Mouse (Mus musculus) forebrain, embryonic 13.5 days (tissue): ENCODE results near the gene Fibcd1. TPM values are rescaled to one million over a fixed set of nuclear protein-coding genes. Genes with fewer than 3 reads are reported as not detected.

Experiments used
- ATAC-seq: fragments of 200-750 bp; cut with Nextera tagmentation; 2 replicates; pipeline ENCODE4 v1.8.0; 2017
- H3K27ac ChIP-seq: fragments of 300-500 bp; sonication (generic); 2 replicates; pipeline ENCODE4 v1.5.1; 2015; ENCODE audit warnings: inconsistent platforms, mild to moderate bottlenecking, moderate library complexity
- H3K27me3 ChIP-seq: fragments of 300-500 bp; sonication (generic); 2 replicates; pipeline ENCODE4 v1.6.1; 2015; ENCODE audit warnings: mild to moderate bottlenecking, inconsistent platforms
- H3K36me3 ChIP-seq: fragments of 300-500 bp; sonication (generic); 2 replicates; pipeline ENCODE4 v1.6.1; 2015; ENCODE audit warnings: mild to moderate bottlenecking, inconsistent platforms; ENCODE audit not compliant: poor library complexity, severe bottlenecking
- H3K4me1 ChIP-seq: fragments of 300-500 bp; sonication (generic); 2 replicates; pipeline ENCODE4 v1.6.1; 2015; ENCODE audit warnings: inconsistent platforms
- H3K4me2 ChIP-seq: fragments of 300-500 bp; sonication (generic); 2 replicates; pipeline ENCODE4 v1.6.1; 2015; ENCODE audit warnings: inconsistent platforms, mild to moderate bottlenecking, moderate library complexity
- H3K4me3 ChIP-seq: fragments of 300-500 bp; sonication (generic); 2 replicates; pipeline ENCODE4 v1.5.1; 2015; ENCODE audit warnings: mild to moderate bottlenecking, inconsistent platforms
- H3K9ac ChIP-seq: fragments of 300-500 bp; sonication (generic); 2 replicates; pipeline ENCODE4 v1.6.1; 2015; ENCODE audit warnings: mild to moderate bottlenecking, inconsistent platforms
- H3K9me3 ChIP-seq: fragments of 300-500 bp; sonication (generic); replicated peaks from 2 replicates; pipeline ENCODE4 v1.6.1; 2016; ENCODE audit warnings: inconsistent platforms
- WGBS: fragments of 180-500 bp; shearing (Covaris S2); methylation state at CpG from one replicate; pipeline ENCODE4 v1.1.7; 2015; 5-methylcytosine and 5-hydroxymethylcytosine counted together
- polyA plus RNA-seq: library from polyadenylated mRNA; unstranded; fragments of >200 nt; fragmentation: Nextera tagmentation; extraction: Ambion mirVana; gene quantifications from 2 replicates; pipeline ENCODE4 v1.2.1, GENCODE M21; 2015

Fibcd1 gene
- polyA plus RNA-seq, 1 experiment from 2014 or later: 1.5 TPM

GRCm38 (mm10) chr2:31826094-31827085, 19.4 kb downstream of the Fibcd1 start:
- Histone ChIP-seq H3K4me2 (no peak overlapping the region), H3K4me3 (no peak overlapping the region), H3K27me3 (peaks cover 20% of the 10 kb centered on the region), H3K36me3 (no peaks in the 10 kb centered on the region), H3K9ac (no peak overlapping the region), H3K9me3 (no peaks in the 10 kb centered on the region), H3K27ac (no peak overlapping the region), H3K4me1 (peaks cover 70% of the 10 kb centered on the region)
- 87% methylated on average over 14 of the region's 14 CpGs for WGBS
- ATAC-seq: no peak

GRCm38 (mm10) chr2:31825469-31825911, 20.3 kb downstream of the Fibcd1 start:
- Histone ChIP-seq H3K4me1 (peaks cover 70% of the 10 kb centered on the region), H3K4me2 (no peak overlapping the region), H3K9ac (no peak overlapping the region), H3K9me3 (no peaks in the 10 kb centered on the region), H3K27me3 (peaks cover 26% of the 10 kb centered on the region), H3K4me3 (no peak overlapping the region), H3K36me3 (no peaks in the 10 kb centered on the region), H3K27ac (no peak overlapping the region)
- WGBS: 86% methylated on average over 16 of the region's 16 CpGs
- no peak for ATAC-seq

- Histone ChIP-seq H3K27ac (peak overlapping the region; percentile 19; the same call in 1 of the 2 replicates), H3K9me3 (no peaks in the 10 kb centered on the region), H3K36me3 (no peaks in the 10 kb centered on the region), H3K9ac (no peak overlapping the region), H3K4me3 (no peak overlapping the region), H3K4me2 (no peak overlapping the region), H3K27me3 (peaks cover 33% of the 10 kb centered on the region), H3K4me1 (peaks cover 70% of the 10 kb centered on the region)
- peak; percentile 23; the same call in 1 of the 2 replicates for ATAC-seq
- 67% methylated on average over 12 of the region's 15 CpGs for WGBS
Observed at GRCm38 (mm10) chr2:31823933-31824730, 21.7 kb downstream of the Fibcd1 start.

GRCm38 (mm10) chr2:31822524-31823371, 23.1 kb downstream of the Fibcd1 start:
- Histone ChIP-seq H3K9me3 (no peaks in the 10 kb centered on the region), H3K9ac (peak overlapping the region; percentile 6), H3K27me3 (peaks cover 30% of the 10 kb centered on the region), H3K27ac (peak overlapping the region; percentile 51), H3K4me2 (peak overlapping the region; percentile 62), H3K36me3 (no peaks in the 10 kb centered on the region), H3K4me3 (peak overlapping the region; percentile 27), H3K4me1 (peaks cover 56% of the 10 kb centered on the region)
- ATAC-seq: peak; percentile 67
- WGBS: 10% methylated on average over 39 of the region's 39 CpGs

GRCm38 (mm10) chr2:31815367-31815766, 30.4 kb downstream of the Fibcd1 start:
- Histone ChIP-seq H3K4me2 (no peak overlapping the region), H3K4me3 (no peak overlapping the region), H3K9ac (no peak overlapping the region), H3K36me3 (no peaks in the 10 kb centered on the region), H3K4me1 (peaks cover 4% of the 10 kb centered on the region), H3K9me3 (no peaks in the 10 kb centered on the region), H3K27me3 (peaks cover 13% of the 10 kb centered on the region; the same call in 1 of the 2 replicates), H3K27ac (no peak overlapping the region)
- ATAC-seq: no peak; the same call in 1 of the 2 replicates
- 19% methylated on average over 5 of the region's 5 CpGs for WGBS

- Histone ChIP-seq H3K9me3 (no peaks in the 10 kb centered on the region), H3K4me2 (no peak overlapping the region), H3K9ac (no peak overlapping the region), H3K4me3 (no peak overlapping the region), H3K27ac (no peak overlapping the region), H3K4me1 (peaks cover 11% of the 10 kb centered on the region), H3K36me3 (no peaks in the 10 kb centered on the region), H3K27me3 (peaks cover 7% of the 10 kb centered on the region; the same call in 1 of the 2 replicates)
- no peak for ATAC-seq
- WGBS: 82% methylated on average over 7 of the region's 7 CpGs
Observed at GRCm38 (mm10) chr2:31814699-31815098, 31.1 kb downstream of the Fibcd1 start.

DNA sequence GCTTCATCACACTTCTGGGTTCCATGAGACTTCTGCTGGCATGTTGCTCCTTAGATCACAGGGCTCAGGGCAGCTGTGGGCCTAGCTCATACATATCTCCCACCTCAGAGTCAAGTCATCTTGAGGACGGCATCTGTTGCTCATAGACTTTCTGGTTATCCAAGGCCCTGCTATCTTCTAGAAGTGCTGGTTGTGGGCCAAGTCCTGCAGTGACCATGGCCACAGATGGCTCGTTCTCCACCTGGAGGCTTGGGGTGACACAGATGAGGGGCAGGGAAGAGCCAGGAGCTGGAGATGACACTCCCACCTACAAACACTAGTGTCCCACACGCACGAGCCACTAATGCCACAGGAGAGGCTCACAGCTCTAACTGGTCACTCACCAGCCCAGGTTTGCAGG, 32.2 kb downstream of the Fibcd1 start:
- Histone ChIP-seq H3K4me2 (no peak overlapping the region), H3K36me3 (no peaks in the 10 kb centered on the region), H3K9me3 (no peaks in the 10 kb centered on the region), H3K27me3 (peaks cover 7% of the 10 kb centered on the region; the same call in 1 of the 2 replicates), H3K4me1 (peaks cover 21% of the 10 kb centered on the region), H3K4me3 (no peak overlapping the region), H3K27ac (no peak overlapping the region), H3K9ac (no peak overlapping the region)
- ATAC-seq: no peak
- 90% methylated on average over 4 of the region's 4 CpGs for WGBS

DNA sequence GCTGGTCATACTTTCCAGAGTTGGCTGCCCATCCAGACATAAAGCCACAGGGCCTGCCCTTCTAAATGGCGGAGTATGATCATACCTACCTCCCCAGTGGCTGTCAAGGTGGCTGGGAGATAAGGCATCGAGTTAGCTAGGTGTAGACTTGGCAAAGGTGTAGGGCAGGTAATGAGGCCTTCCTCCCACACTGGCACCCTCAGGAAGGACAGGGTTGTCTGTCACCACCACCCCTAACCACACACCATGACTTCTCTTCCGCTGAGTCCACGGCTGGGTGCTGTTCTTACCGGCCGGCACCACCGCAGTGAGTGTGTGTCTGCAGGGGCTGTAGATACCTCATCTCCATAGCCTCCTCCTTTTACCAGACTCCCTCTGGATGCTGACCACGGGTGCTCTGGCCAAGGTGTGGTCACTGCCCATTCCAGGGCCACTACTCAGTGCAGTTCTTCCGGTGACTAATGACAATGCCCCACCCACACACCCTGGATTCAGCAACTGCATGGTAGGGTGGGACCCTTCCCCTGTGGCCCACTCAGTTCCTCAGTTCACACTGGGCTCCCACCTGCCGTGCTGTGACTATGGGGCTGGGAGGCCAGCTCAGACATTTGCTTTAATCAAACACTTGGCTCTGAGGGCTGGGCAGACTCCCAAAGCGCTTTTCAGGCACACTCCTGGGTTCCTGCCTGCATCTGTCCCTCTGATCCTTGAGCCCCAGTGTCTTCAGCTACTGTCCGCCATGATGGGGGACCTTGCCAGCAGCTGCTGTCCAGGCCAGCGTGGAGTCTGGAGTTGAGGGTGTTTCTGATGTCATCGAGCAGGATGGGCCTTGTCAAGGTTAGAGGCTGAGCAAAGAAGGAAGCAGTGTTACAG, 34.5 kb downstream of the Fibcd1 start:
- 85% methylated on average over 14 of the region's 14 CpGs for WGBS
- no peak for ATAC-seq
- no peak overlapping the region for H3K4me3 ChIP-seq

DNA sequence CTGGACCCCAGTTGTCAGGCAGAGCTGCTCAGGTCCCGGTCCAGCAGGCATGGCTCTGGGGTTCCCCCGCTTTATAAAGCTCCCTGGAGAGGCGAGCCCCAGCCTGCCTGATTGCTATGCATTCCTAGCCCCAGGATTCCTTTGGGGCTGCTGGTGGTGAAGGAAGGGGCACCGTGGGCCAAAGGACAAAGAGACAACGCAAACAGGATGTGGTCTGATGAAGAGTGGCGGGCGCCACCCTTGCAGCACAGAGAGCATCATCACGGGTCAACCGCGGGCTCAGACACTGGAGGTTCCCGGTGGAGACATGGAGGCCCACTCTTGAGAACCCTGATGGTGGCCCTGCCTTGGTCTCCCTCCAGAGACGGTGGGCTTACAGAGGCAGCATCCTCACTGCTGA, 35.4 kb downstream of the Fibcd1 start, which contains the start of gene Qrfp:
TSS of gene Qrfp (minus strand) at position 137 of the 400 bp plus-strand sequence.
- no peak within 1 kb of the TSS for H3K4me3 ChIP-seq
- no peak for ATAC-seq
- H3K9ac ChIP-seq: no peak within 1 kb of the TSS
- no peak within 1 kb of the TSS for H3K4me2 ChIP-seq
- WGBS: 49% methylated on average over 12 of the region's 12 CpGs
- H3K27ac ChIP-seq: no peak within 1 kb of the TSS
- no peaks in the 10 kb centered on the region for H3K36me3 ChIP-seq
- peaks cover 49% of the 10 kb centered on the region for H3K4me1 ChIP-seq
- peaks cover under 1% of the 10 kb centered on the region; the same call in 1 of the 2 replicates for H3K27me3 ChIP-seq
- no peaks in the 10 kb centered on the region for H3K9me3 ChIP-seq

More for the DNA sequence above, 34.5 kb downstream of the Fibcd1 start:
- Histone ChIP-seq H3K27me3 (peaks cover 7% of the 10 kb centered on the region; the same call in 1 of the 2 replicates), H3K4me1 (peaks cover 41% of the 10 kb centered on the region), H3K27ac (no peak overlapping the region), H3K9me3 (no peaks in the 10 kb centered on the region), H3K36me3 (no peaks in the 10 kb centered on the region), H3K4me2 (no peak overlapping the region), H3K9ac (no peak overlapping the region)

DNA sequence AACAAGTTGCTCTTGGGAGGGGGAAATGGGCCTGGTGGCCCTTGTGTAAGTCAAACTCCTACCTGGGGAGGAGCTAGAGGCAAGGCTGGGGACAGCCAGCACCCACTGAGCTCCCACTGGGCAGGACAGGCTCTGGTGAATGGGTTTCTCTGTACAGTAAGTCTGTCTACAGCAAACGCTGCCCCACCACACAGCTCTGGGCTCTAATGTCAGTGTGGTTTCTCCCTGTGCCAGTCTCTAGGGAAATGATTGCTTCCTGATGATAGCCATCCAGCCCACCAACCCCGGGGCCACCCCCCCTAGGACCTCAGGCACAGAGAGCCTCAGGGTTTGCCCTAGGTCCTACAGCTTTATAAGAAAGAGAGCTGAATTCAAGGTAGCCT, 36.5 kb downstream of the Fibcd1 start:
- Histone ChIP-seq H3K27ac (no peak overlapping the region), H3K9me3 (no peaks in the 10 kb centered on the region), H3K4me1 (peaks cover 54% of the 10 kb centered on the region), H3K9ac (no peak overlapping the region), H3K4me2 (no peak overlapping the region), H3K27me3 (no peaks in the 10 kb centered on the region), H3K4me3 (no peak overlapping the region), H3K36me3 (peaks cover 3% of the 10 kb centered on the region; the same call in 1 of the 2 replicates)
- WGBS: 44% methylated on average over 2 of the region's 2 CpGs
- ATAC-seq: no peak
